Mouse (Mus musculus) cerebellum, postnatal 36 days (tissue): ENCODE measurements around the gene Larp4b.

Experiments used
- DNase-seq, 2 experiments: peaks; one replicate each; pipeline ENCODE4 v3.0.0; 2021 to 2022; ENCODE audit warnings: mixed read lengths in 2 of 2

The Larp4b gene

GRCm38 (mm10) chr13:9125193-9125592 lies 31.5 kb downstream of the Larp4b start:
- no peak for DNase-seq

- DNase-seq: no peak
These were observed 34.0 kb downstream of the Larp4b start for GRCm38 (mm10) chr13:9127715-9128114.

- DNase-seq: no peak
These were observed 35.1 kb downstream of the Larp4b start for GRCm38 (mm10) chr13:9128707-9129314.

GRCm38 (mm10) chr13:9134421-9134820 lies 40.7 kb downstream of the Larp4b start:
- no peak for DNase-seq

GRCm38 (mm10) chr13:9136088-9136487 lies 42.4 kb downstream of the Larp4b start:
- DNase-seq: no peak

- DNase-seq: no peak
These were observed 43.1 kb downstream of the Larp4b start for GRCm38 (mm10) chr13:9136733-9137132.

- DNase-seq: no peak
These were observed 45.8 kb downstream of the Larp4b start for GRCm38 (mm10) chr13:9139466-9139991.

- peak; percentile 16 to 17 for DNase-seq
These were observed 46.5 kb downstream of the Larp4b start for GRCm38 (mm10) chr13:9140204-9140603.

GRCm38 (mm10) chr13:9142371-9142770 lies 48.7 kb downstream of the Larp4b start:
- no peak for DNase-seq

GRCm38 (mm10) chr13:9148830-9149229 lies 55.1 kb downstream of the Larp4b start:
- no peak for DNase-seq

GRCm38 (mm10) chr13:9149473-9150217 lies 56.0 kb downstream of the Larp4b start:
- no peak for DNase-seq

- DNase-seq: no peak
These were observed 57.4 kb downstream of the Larp4b start for GRCm38 (mm10) chr13:9151100-9151499.

- DNase-seq: no peak
These were observed 57.9 kb downstream of the Larp4b start for GRCm38 (mm10) chr13:9151619-9152018.

- DNase-seq: no peak
These were observed 58.6 kb downstream of the Larp4b start for GRCm38 (mm10) chr13:9152267-9152666.

- no peak for DNase-seq
These were observed 60.1 kb downstream of the Larp4b start for GRCm38 (mm10) chr13:9153803-9154202.

- DNase-seq: no peak
These were observed 65.6 kb downstream of the Larp4b start for GRCm38 (mm10) chr13:9159282-9159681.

- no peak for DNase-seq
These were observed 69.2 kb downstream of the Larp4b start for GRCm38 (mm10) chr13:9162888-9163287.

GRCm38 (mm10) chr13:9167842-9168241 lies 74.2 kb downstream of the Larp4b start:
- no peak for DNase-seq

- no peak for DNase-seq
These were observed 75.9 kb downstream of the Larp4b start for GRCm38 (mm10) chr13:9169616-9170015.

GRCm38 (mm10) chr13:9170726-9171125 lies 77.0 kb downstream of the Larp4b start:
- no peak for DNase-seq

- no peak for DNase-seq
These were observed 79.7 kb downstream of the Larp4b start for GRCm38 (mm10) chr13:9173414-9173813.

- no peak for DNase-seq
These were observed 81.5 kb downstream of the Larp4b start for GRCm38 (mm10) chr13:9175171-9175570.

GRCm38 (mm10) chr13:9178270-9178669 lies 84.6 kb downstream of the Larp4b start:
- DNase-seq: no peak

GRCm38 (mm10) chr13:9178718-9179117 lies 85.0 kb downstream of the Larp4b start:
- DNase-seq: no peak
